Mouse (Mus musculus): ENCODE measurements at regions not wholly inside any gene's neighbourhood (a gene's known extent, or its start where the extent isn't known, plus 50 kb on each side); places are given as distances from the start of the nearest gene placed in this dataset.

DNA sequence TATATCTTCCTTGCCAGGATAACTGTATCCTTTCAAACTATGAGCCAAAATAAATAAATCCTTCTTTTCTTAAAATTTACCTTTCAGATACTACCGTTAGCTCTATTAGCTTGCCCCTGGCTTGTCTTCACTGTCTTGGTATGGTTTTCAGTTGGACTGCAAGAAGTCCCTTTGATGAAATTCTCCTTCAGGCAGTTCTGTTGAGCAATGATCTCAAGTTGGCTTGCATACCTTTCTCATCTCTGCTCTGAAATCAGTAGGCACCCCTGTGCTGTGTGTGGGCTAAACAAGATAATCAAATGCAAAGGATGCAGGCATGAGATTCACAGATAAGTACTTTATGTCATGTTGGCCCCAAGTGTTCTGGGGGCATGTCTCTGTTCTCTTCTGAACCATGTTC is 155.2 kb upstream of the Fst start:
- H3K9me3 ChIP-seq: no peaks in the 10 kb centered on the region
- no peak overlapping the region for H3K27ac ChIP-seq
- no peaks in the 10 kb centered on the region for H3K36me3 ChIP-seq
- H3K27me3 ChIP-seq: no peaks in the 10 kb centered on the region
- no peak overlapping the region for H3K4me2 ChIP-seq
- 80% methylated on average over 1 of the region's 1 CpGs for WGBS
- H3K4me3 ChIP-seq: no peak overlapping the region
- ATAC-seq (ENCODE audit: insufficient number of reproducible peaks, low FRiP score, low TSS enrichment, low read depth): no peak
- no peaks in the 10 kb centered on the region for H3K4me1 ChIP-seq
- H3K9ac ChIP-seq: no peak overlapping the region

DNA sequence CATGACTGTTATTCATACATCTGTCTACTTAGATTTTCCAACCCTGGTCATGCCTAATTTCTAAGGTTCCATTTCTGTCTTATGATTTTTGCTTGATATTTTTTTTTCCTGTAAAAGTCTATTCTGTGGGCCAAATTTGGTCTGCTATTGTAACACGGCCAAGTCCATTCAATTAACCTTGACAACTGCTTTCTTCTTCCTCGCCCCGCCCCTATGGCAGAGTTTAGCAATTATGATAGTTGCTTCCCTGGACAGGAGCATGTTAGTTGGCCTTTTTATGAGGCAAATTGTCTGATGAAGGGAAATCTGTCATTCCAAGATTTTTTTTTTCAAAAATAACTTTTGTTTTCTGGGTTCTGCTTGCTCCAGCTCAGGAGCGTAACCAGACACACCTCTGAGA is 160.7 kb upstream of the Fst start:
- no peaks in the 10 kb centered on the region for H3K4me1 ChIP-seq
- H3K4me3 ChIP-seq: no peak overlapping the region
- no peak overlapping the region for H3K27ac ChIP-seq
- H3K9ac ChIP-seq: no peak overlapping the region
- H3K27me3 ChIP-seq: no peaks in the 10 kb centered on the region
- WGBS: 89% methylated on average over 4 of the region's 4 CpGs
- no peak overlapping the region for H3K4me2 ChIP-seq
- no peak for ATAC-seq (ENCODE audit: insufficient number of reproducible peaks, low FRiP score, low TSS enrichment, low read depth)
- no peaks in the 10 kb centered on the region for H3K9me3 ChIP-seq
- no peaks in the 10 kb centered on the region for H3K36me3 ChIP-seq

DNA sequence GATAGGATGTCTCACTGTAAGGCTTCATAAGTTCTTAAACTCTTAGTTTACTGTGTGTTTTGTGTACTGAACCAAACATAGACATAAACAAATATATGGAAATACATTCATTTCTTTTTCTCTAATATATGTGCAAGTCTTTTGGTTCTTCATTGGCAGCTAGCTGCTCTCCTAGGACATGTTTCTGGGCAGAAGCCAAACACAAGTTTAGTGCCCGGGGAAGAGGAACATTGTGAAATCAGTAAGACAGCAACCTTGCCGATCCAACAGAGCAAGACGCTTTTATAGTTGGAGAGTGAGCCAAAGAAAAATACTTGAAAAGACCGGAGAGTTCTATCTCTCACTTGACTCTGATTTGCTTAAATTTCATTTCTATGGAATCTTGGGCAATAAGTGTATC is 178.0 kb upstream of the Fst start:
- ATAC-seq (ENCODE audit: insufficient number of reproducible peaks, low FRiP score, low TSS enrichment, low read depth): no peak
- Histone ChIP-seq H3K9ac (no peak overlapping the region), H3K9me3 (no peaks in the 10 kb centered on the region), H3K36me3 (no peaks in the 10 kb centered on the region), H3K27me3 (no peaks in the 10 kb centered on the region), H3K4me3 (no peak overlapping the region), H3K27ac (no peak overlapping the region), H3K4me2 (no peak overlapping the region), H3K4me1 (no peaks in the 10 kb centered on the region)
- WGBS: 64% methylated on average over 4 of the region's 4 CpGs

DNA sequence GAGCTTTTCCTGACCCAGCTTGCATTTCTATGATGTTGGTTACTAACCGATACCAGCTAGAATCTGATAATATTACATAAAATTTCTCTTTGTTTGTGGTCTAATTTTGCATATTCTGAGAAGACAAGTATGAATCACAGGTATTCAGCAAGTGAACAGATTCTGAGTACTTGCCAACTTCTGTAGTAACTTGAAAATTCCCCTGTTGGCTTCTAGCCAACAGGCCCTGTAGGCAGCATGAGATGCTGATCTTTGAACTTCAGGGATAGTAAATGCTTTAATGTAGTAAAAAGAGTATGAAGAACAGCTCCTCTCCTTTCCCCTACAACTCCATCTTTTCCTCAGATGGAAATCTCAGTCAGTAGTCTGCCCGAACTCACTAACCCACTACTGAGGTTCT is 178.5 kb upstream of the Mocs2 start:
- no peak overlapping the region for H3K27ac ChIP-seq
- H3K4me3 ChIP-seq: no peak overlapping the region
- WGBS: 73% methylated on average over 2 of the region's 2 CpGs
- no peaks in the 10 kb centered on the region for H3K36me3 ChIP-seq
- no peaks in the 10 kb centered on the region for H3K9me3 ChIP-seq
- 0 out of 2 replicates have a peak, but pooled peaks cover 9% of the 10 kb centered on the region for H3K4me1 ChIP-seq
- H3K4me2 ChIP-seq: no peak overlapping the region
- H3K9ac ChIP-seq: no peak overlapping the region
- no peaks in the 10 kb centered on the region for H3K27me3 ChIP-seq
- no peak for ATAC-seq (ENCODE audit: insufficient number of reproducible peaks, low FRiP score, low TSS enrichment, low read depth)

DNA sequence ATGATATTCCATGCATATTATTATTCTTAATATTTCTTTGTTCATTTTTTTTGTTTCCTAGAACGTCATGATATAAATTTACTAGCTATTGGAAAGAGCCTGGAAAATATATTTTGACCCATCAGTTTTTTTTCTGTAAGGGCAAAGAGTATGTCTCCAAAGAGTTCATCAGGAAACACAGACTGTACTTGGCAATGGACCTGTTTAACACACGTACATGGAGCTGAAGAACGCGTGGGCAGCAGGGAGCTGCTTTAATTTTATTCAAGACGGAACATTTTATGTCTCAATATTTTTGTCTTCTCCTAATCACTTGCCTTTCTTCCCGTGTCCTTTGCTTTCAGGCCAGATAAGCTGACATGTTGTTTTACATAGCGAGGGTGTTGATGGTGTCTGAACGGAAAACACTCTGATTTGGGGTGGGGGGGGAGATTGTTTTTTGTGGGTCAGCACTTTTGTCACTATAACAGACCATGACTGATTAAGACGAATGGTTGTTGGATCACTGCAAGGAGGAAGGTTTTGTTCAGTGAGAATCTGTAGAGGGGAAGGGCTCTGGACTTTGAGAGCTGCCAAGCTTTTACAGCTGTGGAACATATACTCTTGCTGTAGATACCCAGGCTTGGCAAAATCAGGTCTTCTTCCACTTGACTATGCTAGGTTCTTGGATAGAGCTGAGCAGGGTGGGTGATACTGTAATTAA is 176.2 kb upstream of the Mocs2 start:
- Histone ChIP-seq H3K9ac (no peak overlapping the region), H3K4me3 (no peak overlapping the region), H3K4me2 (no peak overlapping the region), H3K27ac (no peak overlapping the region), H3K27me3 (no peaks in the 10 kb centered on the region), H3K4me1 (0 out of 2 replicates have a peak, but pooled peaks cover 9% of the 10 kb centered on the region), H3K36me3 (no peaks in the 10 kb centered on the region), H3K9me3 (no peaks in the 10 kb centered on the region)
- 76% methylated on average over 9 of the region's 9 CpGs for WGBS
- ATAC-seq (ENCODE audit: insufficient number of reproducible peaks, low FRiP score, low TSS enrichment, low read depth): no peak

DNA sequence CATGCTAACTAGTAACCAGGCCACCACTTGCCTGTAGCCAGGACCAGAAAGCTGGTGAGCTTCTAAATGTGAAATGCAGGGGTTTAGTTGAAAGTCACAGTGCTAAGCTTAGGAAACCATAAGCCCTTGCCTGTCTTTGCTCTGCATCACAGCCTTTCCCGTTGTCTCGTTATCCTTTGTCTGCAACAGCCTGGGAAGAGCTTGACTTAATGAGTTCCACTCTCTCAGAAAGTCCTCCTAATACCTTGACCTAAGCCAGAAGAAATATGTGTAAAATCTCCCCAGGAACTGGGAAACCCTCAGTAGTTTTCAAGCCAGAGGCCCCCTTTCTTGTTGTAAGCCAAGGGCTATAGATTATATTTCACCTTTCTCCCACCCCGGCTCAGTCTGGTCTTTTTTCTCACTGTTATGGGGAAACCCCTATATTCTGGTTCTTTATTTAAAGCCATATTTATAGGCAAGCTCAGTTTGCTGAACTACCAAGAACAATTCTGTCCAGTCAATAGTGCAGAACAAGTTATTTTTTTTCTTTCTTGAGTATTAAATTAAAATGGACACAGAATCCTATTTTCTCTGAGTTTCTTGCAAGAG is 175.0 kb upstream of the Mocs2 start:
- no peak overlapping the region for H3K4me3 ChIP-seq
- no peak overlapping the region for H3K9ac ChIP-seq
- ATAC-seq (ENCODE audit: insufficient number of reproducible peaks, low FRiP score, low TSS enrichment, low read depth): no peak
- WGBS: 27% methylated on average over 3 of the region's 3 CpGs
- H3K4me2 ChIP-seq: no peak overlapping the region
- no peaks in the 10 kb centered on the region for H3K36me3 ChIP-seq
- H3K4me1 ChIP-seq: 0 out of 2 replicates have a peak, but pooled peaks cover 9% of the 10 kb centered on the region
- no peak overlapping the region for H3K27ac ChIP-seq
- H3K27me3 ChIP-seq: no peaks in the 10 kb centered on the region
- H3K9me3 ChIP-seq: no peaks in the 10 kb centered on the region

DNA sequence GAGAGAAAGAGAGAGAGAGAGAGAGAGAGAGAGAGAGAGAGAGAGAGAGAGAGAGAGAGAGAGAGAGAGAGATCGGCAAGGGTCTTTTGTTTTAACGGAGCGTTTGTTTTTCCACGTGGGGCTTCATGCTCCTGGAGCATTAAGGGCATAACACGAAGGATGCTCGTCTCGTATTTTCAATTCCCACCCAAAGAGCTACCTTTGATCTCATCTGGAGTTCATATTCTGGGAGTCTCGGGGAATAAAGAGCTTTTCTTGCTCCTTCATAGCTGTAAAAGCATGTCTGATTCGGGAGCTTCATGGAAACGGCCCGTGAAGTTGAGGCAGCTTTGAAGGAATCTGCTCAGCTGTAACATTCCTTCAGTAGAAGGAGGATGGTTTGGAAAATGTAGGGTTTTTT is 174.5 kb upstream of the Mocs2 start:
- WGBS: 16% methylated on average over 11 of the region's 11 CpGs
- Histone ChIP-seq H3K27me3 (no peaks in the 10 kb centered on the region), H3K27ac (no peak overlapping the region), H3K4me1 (0 out of 2 replicates have a peak, but pooled peaks cover 9% of the 10 kb centered on the region), H3K36me3 (no peaks in the 10 kb centered on the region), H3K4me2 (no peak overlapping the region), H3K9ac (no peak overlapping the region), H3K9me3 (no peaks in the 10 kb centered on the region), H3K4me3 (0 out of 2 replicates have a peak overlapping the region, but pooled peaks have one; percentile 11)
- ATAC-seq (ENCODE audit: insufficient number of reproducible peaks, low FRiP score, low TSS enrichment, low read depth): no peak

DNA sequence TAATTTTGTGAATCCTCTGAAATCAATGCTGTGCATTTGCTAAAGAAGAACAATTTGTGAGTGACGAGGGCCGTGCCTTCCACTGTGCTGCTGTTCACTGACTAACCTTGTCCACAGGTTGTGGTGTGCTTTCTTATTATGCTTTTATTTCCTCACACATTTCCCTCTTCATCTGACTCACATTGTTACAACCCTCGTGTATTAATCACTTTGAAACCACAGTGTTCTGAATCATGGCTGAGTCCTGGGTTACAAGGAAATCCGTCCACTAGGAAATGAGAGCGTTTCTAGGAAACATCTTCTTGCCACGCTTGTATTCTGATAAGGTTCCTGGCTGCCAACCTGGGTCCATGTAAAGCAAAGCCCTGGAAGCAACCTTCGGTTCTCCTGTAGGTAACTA is 163.8 kb upstream of the Mocs2 start:
- Histone ChIP-seq H3K4me2 (no peak overlapping the region), H3K27ac (no peak overlapping the region), H3K27me3 (no peaks in the 10 kb centered on the region), H3K36me3 (no peaks in the 10 kb centered on the region), H3K4me1 (no peaks in the 10 kb centered on the region), H3K9ac (no peak overlapping the region), H3K9me3 (no peaks in the 10 kb centered on the region), H3K4me3 (no peak overlapping the region)
- WGBS: 84% methylated on average over 7 of the region's 7 CpGs
- no peak for ATAC-seq (ENCODE audit: insufficient number of reproducible peaks, low FRiP score, low TSS enrichment, low read depth)

DNA sequence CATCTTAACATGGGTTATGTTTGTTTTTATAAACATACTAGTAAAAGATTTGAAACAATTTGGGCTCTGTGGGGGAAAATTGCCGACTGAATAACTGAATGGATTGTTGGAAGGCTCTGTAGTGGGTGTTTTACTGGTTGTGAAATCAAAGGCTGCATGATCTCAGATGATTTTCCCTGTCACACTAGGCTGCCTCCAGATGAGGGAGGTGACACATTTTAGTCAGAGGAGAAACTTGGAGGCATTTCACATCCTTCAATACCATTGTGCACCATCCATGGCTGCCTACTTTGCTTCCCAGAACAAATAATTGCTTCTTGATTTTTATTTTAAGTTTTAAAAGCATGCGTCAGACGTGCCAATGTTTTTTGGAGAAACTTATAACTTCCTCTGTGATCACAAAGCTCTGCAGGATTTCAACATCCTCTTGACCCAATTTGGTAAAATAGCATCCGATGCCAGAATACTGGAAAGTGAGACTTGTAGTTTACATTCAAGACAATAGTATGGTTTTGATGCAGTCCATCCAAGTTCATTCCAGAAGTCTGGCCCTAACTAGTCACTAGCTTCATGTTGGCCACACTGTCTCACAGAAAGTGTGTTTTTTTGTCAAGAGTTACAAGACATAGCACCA is 163.0 kb upstream of the Mocs2 start:
- no peak overlapping the region for H3K9ac ChIP-seq
- no peak for ATAC-seq (ENCODE audit: insufficient number of reproducible peaks, low FRiP score, low TSS enrichment, low read depth)
- no peak overlapping the region for H3K27ac ChIP-seq
- no peaks in the 10 kb centered on the region for H3K9me3 ChIP-seq
- no peaks in the 10 kb centered on the region for H3K27me3 ChIP-seq
- H3K36me3 ChIP-seq: no peaks in the 10 kb centered on the region
- H3K4me3 ChIP-seq: no peak overlapping the region
- no peak overlapping the region for H3K4me2 ChIP-seq
- 74% methylated on average over 4 of the region's 4 CpGs for whole genome bisulfite sequencing
- no peaks in the 10 kb centered on the region for H3K4me1 ChIP-seq

DNA sequence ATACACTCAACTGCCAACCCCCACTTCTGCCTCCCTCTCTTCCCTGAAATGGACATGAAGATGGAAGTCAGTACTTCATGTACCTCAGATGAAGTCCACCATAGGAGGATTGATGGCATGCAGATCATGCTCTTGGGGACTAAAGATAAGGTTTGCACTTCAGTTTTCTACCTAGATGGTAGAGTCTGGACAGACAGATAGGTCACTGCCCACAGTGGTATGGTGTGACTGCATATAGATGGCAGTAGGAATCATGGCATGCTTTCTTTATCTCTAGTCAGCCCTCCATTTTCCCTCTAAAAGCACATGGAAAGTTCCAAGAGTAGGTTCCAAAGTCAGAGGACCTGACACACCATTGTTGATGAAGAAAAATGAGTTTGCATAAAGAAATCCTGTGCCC is 145.6 kb upstream of the Mocs2 start:
- H3K27me3 ChIP-seq: no peaks in the 10 kb centered on the region
- H3K4me2 ChIP-seq: no peak overlapping the region
- H3K27ac ChIP-seq: no peak overlapping the region
- no peak for ATAC-seq (ENCODE audit: insufficient number of reproducible peaks, low FRiP score, low TSS enrichment, low read depth)
- H3K4me3 ChIP-seq: no peak overlapping the region
- H3K36me3 ChIP-seq: no peaks in the 10 kb centered on the region
- no peaks in the 10 kb centered on the region for H3K4me1 ChIP-seq
- H3K9me3 ChIP-seq: no peaks in the 10 kb centered on the region
- H3K9ac ChIP-seq: no peak overlapping the region

DNA sequence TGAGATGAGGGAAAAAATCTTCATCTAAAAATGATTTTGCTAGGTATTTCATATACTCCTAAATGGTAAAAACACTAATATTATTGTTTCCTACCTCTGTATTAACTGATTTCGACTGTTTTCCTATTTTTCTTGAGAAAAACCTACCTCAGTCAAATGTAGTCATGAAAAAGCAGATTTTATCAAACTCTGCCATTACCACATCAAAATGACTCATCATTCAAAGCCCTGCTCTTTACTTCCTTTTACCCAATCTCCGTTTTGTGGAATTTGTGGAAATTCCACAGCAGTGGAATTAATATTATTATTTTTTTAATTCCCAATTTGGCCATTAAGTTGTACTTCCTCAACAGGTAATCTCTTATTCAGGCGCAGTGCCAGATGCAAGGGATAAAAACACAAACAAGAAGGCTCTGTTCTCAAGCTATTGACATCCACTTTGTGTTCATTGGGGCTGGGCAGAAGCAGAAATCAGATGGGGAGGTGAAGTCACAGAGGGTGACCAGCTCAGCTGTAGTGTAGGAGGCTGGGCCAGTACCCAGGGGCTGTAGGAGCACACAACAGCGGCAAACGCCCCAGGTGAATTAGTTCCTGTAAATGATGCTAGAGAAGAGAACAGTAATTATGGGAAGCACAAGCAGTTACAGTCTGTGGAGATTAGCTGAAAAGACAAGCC is 138.2 kb upstream of the Mocs2 start:
- Histone ChIP-seq H3K9me3 (no peaks in the 10 kb centered on the region), H3K36me3 (no peaks in the 10 kb centered on the region), H3K4me3 (no peak overlapping the region), H3K4me2 (no peak overlapping the region), H3K4me1 (no peaks in the 10 kb centered on the region), H3K27me3 (no peaks in the 10 kb centered on the region), H3K9ac (no peak overlapping the region), H3K27ac (no peak overlapping the region)
- whole genome bisulfite sequencing: 64% methylated on average over 5 of the region's 5 CpGs
- ATAC-seq (ENCODE audit: insufficient number of reproducible peaks, low FRiP score, low TSS enrichment, low read depth): no peak

DNA sequence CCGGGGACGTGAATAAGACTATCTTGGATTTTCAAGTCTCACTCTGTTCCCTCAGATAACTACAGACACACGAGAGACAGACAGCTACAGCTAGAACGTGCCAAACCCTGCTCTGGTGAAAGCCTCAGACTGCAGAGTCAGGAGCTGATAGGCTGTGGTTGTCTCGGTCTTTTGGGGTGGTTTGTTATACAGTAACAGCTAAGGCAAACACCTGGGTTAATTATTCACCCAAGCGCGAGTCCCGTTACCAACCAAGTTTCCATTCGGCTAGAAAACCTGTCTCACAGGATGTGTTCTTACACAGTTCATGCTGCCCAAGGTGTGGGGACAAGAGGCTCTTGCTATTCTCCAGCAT is 137.7 kb upstream of the Mocs2 start:
- Histone ChIP-seq H3K9me3 (no peaks in the 10 kb centered on the region), H3K27me3 (no peaks in the 10 kb centered on the region), H3K4me2 (no peak overlapping the region), H3K36me3 (no peaks in the 10 kb centered on the region), H3K4me3 (no peak overlapping the region), H3K27ac (no peak overlapping the region), H3K9ac (no peak overlapping the region), H3K4me1 (no peaks in the 10 kb centered on the region)
- no peak for ATAC-seq (ENCODE audit: insufficient number of reproducible peaks, low FRiP score, low TSS enrichment, low read depth)
- 63% methylated on average over 9 of the region's 9 CpGs for WGBS

Measured in limb, embryonic 15.5 days (tissue).